Mouse (Mus musculus) 3134 (cell line): ENCODE data around the gene Zfand3.
A peak's percentile ranks its signal among the peaks of the same experiment; 100 is the strongest.

ENCODE experiments used
- DNase-seq: peaks from one replicate; pipeline ENCODE4 v3.0.0-alpha.2; 2011; ENCODE audit warnings: low spot score; ENCODE audit not compliant: insufficient read length; ENCODE audit errors: extremely low read depth

The Zfand3 gene

DNA sequence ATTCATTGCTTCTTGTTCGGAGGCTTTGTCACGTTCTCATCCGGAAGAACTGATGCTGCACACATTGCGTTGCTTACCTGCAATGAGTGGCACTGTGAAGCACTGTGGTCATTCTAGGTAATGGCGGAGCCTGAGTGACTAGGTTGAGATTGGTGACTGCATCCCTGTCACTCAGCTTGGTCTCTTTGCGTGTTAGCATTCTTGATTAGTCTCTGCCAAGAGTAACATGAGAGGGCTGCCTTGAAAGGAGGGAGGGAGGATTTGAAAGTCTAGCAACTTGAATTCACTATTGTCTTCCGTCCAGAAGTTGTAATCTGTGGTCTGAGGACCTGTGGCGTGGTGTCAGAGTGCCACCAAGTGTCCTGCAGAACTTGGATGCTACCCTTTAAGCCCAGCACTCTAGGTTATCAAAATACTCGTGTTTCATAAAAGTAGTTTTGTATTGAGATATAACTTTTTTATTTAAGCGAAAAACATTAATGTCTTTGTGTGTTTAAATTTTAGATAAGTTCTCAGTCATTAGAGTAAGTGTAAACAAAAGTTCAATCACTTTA is 141.1 kb downstream of the Zfand3 start:
- DNase-seq, result no peak

DNA sequence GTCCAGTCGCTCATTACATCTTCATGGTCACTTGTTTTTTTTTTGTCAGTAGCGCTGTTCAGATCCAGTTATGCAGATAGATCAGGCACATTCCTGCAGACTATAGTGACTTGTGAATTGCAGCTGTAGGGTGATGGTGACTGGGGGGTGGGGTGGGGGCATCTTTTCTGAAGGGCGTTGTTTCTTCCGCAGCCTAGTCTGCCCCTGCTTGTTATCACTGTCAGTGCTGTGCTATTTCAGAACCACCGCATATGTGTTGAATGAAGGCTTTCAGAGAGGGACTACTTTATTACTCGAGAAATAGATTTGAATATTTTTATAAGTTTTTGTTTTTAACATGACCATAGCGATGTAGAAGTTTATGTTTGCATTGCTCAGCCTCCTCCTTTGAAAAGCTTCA is 142.0 kb downstream of the Zfand3 start:
- DNase-seq, result no peak

DNA sequence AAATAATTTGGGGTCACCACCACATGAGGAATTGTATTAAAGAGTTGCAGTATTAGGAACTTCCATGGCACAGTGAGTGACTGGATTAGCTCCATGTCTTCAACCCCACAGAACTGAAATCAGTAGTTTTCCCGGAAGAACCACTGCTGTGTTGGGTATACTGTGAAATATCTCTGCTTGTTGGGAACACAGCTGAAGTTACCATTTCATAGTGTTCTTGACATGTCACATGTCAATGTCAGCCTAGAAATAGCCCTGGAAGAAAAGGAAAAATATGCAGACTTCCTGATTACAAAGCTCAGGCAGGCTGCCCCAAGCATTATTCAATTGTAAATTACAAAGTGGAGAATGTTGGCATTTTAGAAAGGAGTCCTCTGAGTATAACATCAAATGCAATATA is 143.4 kb downstream of the Zfand3 start:
- no peak for DNase-seq

DNA sequence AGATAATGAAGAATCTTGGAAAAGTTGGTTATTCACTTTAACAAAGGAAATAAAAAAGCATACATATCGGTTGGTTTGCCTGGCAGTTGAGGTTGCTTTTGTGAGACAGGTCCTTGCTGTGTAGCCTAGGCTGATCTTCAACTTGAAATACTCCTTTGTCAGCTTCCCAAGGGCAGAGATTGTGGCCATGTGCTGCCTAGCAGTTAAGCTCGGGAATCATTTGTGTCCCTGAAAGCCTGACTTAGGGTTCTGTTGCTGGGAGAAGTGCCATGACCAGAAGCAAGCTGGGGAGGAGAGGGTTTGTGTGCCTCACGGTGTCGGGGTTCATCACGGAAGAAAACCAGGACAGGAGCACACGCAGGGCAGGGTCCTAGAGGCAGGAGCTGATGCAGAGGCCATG is 143.8 kb downstream of the Zfand3 start:
- DNase-seq, result no peak

DNA sequence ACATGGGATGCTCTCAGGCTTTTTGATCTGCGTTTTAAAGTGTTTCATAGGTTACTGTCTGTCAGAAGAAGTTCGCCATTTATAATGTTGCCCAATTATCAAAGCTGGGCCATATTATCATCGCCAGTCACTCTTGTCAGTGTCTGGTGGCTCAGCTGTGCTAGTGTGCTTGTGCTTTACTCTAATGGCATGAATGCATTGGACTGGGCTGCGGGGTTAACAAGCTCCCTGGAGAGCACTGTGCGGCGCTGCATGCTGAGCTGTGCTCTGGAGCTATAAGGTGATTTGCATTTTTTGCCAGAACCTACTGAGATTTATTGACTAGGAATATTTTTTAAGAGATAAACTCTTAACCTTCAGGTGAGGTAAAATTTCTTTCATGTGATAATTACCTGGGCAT is 145.4 kb downstream of the Zfand3 start:
- no peak for DNase-seq

DNA sequence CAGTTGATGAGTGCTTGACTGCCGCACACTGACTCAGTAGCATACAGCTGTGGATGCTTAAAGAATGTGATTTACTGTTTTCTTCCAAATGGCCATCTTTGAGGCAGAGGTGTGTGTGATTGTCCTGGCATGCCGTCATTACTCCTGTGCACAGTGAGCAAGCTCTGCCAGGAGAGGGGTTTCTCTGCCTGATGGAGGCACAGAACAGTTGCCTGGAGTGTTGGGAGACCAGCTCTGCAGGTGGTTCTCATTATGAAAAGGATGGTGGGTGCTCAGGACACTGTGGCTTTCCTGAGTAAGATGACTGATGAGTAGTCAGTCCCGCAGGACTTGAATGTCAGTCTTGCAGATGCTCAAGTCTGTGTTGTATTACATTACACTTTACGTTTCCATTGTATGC is 149.6 kb downstream of the Zfand3 start:
- no peak for DNase-seq

DNA sequence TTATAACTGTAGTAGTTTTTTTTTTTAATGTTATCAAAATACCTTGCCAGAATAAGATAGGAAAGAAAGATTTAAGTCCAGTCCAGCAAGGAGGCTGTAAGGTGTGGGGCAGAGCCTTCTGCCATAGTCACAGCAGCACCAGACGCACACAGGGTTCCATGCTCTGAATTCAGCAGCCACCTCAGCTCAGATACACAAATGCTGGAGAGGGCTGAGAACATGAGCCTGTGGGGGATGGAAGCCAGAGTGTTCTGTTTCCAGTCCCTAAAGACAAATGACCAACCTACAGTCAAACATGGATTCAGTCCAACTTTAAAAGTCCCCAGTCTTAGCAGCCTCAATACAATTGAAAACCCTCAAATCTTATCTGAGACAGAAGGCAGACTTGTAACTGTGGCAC is 150.3 kb downstream of the Zfand3 start:
- DNase-seq, result no peak

DNA sequence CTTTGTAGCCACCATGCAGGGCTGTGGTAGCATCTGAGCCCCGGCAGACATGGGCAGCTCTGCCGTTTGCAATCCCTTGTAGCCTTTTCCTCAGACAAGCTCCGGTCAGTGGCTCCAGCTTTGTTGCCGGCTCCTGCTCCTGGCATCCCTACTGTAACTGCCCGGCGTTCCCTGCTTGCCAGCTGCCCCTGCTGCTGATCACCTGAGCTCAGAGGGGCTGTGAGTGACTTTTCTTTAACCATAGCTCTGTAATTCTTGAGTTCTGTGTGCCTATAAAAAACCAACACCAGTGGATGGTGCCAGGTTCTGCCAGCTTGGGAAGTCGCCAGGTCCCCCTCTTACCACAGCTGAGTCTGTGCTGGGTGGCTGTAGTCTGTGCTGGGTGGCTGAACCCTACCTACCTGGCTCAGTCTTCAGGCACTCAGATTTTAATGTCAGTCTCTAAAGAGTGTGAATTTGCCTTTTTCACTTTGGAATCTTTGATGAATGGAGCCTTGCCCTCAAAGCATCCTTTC is 150.9 kb downstream of the Zfand3 start:
- no peak for DNase-seq

DNA sequence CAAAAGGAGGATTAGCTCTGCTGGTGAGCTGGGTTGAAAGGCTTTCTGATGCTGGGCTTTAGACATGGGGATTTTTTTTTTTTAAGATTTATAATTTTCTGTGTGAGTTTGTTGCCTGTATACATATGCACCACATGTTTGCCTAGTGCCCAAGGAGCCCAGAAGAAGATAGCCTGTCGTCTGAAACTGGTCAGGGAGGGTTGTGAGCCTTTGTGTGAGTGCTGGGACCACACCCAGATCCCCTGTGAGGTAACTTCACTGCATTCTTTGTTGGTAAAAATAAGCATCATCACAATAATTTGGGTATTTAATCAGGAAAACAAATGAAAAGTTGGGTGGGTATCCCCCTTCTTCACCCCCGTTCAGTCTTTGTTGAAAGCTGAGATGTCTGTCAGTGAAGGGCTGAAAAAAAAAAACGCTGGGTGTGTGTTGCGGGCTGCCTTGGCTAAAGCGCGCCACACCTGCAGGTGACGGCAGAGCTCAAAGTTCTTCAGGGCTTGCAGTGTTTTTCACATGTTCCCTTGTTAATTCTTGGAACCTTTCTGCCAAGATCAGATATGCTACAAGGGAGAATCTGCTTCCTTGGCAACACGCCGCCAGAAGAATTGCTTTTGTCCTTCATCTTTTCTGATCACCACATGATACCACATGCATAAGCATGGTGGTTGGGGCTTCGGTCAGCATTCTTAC is 154.0 kb downstream of the Zfand3 start:
- no peak for DNase-seq

DNA sequence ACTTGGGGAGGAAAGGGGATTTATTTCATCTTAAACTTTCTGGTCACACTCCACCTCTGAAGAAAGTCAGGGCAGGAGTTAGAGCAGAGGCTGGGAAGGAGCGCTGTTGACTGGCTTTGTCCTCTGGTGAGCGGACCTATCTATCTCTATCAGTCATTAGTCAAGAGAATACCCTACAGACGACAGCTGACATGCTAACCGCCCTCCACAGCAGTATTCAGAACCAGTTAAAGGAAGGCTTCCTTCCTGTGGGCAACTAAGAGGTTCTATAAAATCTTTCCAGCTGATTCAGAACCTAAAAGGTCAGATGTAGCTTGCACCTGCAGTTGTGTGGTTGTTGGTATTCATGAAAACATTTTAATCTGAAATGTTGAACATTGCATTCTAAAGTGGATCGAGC is 154.8 kb downstream of the Zfand3 start:
- no peak for DNase-seq

DNA sequence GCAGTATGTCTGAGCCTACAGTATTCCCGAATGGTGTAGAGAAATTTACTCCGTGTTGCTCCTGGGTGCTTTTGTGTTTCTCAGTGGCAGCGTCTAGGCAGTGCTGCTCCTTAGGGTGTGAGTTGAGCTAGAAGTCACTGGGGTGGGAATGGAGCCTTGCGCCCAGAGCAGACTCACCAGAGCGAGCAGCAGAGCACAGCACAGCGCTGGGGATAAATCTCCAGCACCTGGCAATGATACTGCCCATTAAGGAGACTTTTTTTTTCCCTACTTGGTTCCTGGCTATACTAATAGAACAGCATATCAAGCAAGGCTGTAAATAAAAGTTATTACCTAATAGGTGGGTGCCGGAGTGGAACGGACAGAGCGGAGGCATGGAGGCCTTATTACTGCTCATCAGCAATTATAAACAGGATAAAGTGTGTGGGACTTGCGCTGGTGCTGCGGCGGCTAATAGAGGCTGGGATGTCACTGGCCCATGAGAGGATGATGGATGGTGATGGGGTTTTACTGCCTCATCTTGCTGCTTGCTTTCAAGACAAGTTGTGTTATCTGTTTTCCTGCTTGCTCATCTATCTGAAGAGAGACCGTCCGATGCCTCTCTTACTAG is 156.4 kb downstream of the Zfand3 start:
- no peak for DNase-seq

DNA sequence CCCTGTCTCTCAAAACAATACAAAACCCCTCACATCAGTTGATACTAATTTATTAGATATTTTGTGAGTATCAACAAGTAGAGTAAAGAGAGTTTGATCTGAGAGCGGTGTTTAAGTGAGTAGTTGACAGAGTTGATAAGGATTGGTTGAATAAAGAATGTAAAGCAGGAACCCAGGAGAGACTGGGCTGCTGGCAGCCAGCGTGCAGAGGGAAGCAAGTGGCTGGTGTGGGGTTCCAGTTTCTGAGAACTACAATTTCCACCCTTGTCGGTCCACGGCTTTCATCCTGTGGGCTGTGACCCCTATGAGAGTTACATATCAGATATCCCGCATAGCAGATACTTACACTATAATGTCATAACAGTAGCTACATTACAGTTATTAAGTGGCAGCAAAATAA is 158.4 kb downstream of the Zfand3 start:
- no peak for DNase-seq

DNA sequence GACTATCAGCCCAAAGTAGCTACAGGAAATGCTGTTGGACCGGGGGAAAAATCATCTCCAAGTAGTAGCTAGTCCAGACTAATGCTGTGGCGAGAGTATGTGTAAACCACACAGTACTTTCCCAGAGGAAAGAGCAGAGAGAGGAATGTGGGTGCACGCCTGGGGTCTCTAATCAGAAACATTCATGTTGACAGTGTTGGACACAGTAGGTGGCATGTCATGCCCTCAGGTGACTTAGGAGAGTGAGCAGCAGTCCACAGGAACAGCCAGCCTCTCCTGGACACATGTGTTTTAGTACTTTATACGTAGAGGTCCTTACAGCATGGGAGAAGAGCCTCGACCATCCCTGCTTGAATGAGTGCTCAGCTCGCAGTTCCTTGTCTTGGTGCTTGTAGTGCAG is 159.3 kb downstream of the Zfand3 start:
- no peak for DNase-seq

DNA sequence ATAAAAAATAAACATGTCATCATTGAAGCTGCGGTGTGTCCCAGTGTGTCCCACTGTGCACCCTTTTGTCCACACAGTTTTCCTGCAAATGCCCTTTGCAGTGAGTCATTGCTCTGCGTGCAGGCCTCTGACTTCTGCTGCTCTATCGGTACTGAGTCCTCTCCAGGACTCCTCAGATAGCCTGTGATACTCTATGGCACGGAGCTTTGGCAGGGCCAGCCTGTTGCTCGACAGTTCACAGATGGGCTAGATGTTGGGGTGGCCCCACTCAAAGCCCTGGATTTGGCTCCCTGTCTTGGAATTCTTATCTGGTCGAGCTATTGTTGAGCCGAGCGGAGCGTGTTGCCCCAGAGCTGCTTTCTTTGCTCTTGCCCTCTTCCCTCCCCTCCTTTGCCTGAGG is 160.3 kb downstream of the Zfand3 start:
- DNase-seq, result no peak

DNA sequence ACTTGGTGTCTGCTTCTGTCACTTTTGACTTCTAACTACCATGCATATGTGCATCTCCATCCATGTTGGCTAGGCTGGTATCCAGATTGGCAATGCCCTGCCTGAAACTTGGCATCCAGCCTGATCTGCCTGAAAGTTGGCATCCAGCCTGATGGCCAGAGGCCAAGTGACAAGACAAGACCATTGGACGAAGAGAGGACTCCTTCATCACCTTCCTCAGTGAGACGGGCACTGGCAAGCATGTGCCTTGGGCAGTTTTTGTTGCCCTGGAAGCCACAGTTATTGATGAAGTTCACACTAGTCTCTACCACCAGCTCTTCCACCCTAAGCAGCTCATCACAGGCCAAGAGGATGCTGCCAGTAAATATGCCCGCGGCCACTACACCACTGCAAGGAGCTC is 172.9 kb downstream of the Zfand3 start:
- no peak for DNase-seq

DNA sequence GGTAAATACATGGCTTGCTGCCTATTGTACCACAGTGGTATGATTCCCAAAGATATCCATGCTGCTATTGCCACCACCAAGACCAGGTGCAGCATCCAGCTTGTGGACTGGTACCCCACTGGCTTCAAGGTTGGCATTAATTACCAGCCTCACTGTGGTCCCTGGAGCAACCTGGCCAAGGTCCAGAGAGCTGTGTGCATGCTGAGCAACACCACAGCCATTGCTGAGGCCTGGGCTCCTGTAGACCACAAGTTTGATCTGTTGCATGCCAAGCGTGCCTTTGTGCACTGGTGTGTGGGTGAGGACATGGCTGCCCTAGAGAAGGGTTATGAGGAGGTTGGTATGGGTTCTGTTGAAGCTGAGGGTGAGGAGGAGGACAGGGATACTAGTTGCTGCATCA is 173.9 kb downstream of the Zfand3 start:
- peak; percentile 37 for DNase-seq

DNA sequence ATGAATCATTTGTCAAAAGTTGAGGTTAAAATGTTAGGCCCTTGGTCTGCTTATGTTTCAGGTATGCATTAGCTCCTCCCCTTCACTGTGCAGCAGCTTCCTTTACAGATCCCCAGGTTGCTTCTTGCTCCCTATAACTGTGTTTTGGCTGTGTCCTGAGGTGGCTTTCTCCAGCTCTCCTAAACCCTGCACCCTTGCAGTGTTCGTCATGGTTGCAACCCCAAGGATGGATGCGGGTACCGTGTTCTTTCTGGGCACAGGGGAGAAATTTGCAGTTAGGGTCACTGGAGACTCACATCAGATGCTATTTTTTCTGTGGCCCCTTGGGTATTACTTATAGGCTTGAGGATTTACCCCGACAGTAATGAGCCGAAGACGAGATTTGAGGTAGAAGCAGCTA is 175.7 kb downstream of the Zfand3 start:
- no peak for DNase-seq

DNA sequence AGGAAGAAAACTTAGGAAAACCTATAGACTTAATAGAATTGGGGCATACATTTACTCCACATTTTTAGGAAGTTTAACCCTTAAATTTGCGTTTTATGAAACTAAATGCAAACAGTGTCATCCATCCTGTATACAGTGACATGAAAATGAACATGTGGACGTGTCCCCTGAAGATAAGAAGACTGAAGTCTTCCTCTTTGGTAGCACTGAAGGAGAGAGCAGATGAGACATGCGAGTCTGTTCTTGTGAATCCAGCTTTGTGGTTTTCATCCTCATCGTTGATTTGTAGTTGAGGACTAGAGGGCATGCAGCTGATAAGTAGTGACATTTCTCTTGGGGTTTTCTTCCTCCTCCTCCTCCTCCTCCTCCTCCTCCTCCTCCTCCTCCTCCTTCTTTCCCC is 177.0 kb downstream of the Zfand3 start:
- no peak for DNase-seq

DNA sequence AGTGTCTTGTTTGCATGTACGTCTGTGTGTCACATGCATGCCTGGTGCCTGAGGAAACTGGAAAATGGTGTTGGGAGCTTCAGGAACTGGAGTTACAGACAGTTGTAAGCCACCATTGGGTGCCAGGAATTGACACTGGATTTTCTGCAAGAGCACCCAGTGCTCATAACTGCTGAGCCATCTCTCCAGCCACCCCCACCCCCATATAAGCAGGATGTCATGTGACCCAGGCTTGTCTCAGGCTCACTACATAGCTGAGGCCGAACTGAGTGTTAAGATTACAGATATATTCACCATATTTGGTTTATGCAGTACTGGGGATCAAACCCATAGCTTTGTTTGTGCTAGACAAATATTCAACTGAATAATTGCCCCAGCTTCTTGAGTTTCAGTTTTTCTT is 177.5 kb downstream of the Zfand3 start:
- no peak for DNase-seq

DNA sequence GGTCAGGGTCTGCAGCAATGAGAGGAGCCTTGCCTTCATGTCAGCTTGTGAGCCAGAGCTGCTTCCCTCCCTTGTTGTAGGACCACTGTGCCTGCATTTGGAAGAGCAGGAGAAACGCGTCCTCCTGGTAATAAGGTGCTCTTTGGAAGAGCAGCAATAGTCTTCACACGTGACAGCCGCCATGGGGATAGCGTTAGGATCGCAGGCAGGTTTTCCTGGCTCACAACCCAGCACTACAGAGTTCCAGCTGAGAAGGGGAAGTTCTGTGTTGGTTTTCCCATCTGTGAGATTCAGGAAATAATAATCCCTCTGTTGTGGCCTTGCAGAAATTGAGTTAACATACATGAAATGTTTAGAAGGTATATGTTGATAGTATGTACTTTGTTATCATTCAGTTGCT is 179.0 kb downstream of the Zfand3 start:
- no peak for DNase-seq

DNA sequence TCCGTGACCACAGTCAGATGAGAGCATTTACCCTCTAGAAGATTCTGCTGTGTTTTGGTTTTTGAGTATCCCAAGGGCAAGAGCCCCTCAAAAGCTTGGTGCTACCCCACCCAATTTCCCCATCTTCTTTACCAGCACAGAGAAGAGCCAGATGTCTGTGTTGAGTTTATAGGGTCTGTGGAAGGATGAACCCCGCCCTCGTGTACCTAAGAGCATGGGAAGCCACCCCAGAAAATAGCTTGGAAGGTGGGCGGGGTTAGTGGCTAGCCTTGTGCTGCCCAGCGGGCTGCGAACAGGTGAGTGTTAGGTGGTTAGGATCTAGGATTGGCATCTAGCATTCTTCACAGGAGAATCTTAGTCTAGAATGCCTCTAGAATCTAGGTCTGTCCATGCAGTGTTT is 182.6 kb downstream of the Zfand3 start:
- DNase-seq, result no peak

DNA sequence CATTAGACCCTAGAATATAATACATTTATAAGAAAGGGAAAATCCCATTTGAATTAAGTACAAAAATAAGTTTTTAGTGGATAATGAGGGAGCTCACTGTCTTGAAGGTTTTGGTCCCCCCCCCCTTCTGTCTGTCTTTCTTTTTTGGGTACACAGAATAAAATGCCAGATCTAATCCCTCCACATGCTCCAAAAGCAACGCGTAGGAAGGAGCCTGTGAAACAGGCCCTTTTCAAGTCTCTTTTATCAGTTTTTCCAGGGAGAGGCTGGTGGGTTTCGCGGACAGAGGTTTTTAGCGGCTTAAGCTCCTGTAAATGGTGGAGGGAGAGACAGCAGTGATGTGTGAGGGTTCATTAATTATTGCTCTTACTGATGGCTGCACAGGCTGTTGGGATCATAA is 183.0 kb downstream of the Zfand3 start:
- DNase-seq, result no peak
